Mouse (Mus musculus) ovary, postnatal 36 days (tissue): ENCODE measurements around the gene Idh3b.

Source experiments
- DNase-seq: peaks from one replicate; pipeline ENCODE4 v3.0.0; 2022; ENCODE audit warnings: low spot score, mixed read lengths

Idh3b gene

DNA sequence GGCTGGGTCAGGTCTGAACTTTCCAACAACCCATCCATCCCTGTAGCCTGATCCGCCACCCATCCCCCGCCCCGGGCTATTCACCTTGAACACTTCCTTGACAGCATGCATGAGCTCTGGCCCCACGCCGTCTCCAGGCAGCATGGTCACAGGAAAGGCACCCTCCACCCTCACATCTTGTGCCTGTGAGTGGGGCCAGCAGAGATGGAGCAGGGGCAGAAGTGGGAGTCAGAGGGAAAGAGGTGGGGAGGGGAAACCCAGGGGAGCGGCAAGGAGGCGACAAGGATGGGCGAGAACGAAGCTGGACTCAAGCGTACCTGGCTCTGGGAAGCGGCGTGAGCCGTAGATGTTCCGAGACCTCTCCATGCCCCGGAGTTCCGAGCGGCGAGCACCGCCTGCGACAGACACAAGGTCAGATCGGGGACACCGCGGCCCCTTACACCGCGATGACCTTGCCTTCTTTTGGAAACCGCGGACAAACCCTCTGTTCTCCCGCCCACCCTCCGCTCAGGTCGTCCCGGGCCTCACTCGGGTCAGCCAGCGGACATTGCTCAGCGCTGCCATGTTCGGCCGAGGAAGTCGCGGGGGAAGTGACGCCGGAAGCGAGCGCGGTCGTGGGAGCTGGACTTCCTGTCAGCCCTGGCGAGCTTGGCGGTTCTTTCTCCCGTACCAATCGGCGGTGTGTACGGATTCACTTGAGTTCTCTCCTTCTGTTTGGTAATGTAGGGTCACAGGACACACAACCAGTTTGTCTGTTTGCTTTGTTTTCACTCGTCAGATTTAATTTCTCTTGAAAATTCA is at the start of gene Idh3b:
Idh3b (minus strand) TSS at position 694 of the 801 bp plus-strand sequence.
- DNase-seq = peak; percentile 88

DNA sequence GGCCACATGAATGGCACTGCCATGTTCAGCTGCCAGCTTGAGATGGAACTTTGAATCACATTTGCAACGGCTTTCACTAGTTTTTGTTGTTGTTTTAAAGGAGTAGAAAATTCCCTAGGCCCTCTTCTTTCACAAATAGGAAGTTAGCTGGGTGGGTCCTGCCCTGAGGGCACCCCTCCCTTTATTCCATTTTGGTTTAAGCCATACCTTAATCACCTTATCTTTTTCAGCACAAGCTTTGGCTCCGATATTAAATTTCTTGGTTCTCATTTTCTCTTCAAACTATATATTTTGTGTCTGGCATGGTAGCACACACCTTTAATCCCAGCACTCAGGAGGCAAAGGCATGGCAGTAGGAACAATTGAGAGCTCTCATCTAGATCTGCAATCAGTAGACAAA is 45.2 kb upstream of the Idh3b start:
- DNase-seq = no peak

DNA sequence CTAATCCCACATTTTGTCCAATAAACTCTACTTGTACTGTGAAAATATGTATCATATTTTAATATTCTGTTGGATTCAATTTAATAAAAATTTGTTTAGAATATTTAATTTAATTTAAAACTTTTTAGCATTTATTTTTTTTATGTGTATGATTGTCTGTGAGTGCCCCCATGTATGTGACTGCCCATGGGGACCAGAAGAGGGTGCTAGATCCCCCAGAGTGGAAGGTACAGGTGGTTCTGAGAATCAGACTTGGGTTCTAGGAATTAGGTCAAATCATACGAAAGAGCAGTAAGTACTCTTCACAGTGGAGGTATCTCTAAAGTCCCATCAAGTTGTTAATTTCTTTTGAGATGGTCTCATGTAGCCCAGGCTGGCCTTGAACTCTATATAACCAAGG is 42.7 kb upstream of the Idh3b start:
- DNase-seq = no peak

DNA sequence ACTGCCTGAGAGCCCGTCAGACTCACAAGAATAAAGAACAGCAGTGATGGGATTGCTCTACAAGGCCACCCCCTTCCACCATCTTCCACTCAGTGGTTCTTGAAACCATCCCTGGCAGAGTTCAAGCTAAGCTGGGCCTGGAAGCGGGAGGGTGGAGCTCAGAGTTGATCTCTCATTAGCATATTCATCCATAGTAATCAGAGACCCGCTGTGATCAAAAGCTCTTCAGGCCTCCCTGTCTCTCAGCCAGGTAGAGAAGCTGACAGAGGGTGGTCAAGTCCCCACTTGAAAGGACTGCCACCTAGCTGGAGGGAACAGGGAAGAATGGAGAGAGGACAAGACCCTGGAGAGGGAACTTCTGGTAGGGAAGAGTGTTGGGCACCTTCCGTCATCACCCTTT is 18.7 kb upstream of the Idh3b start:
- no peak for DNase-seq

DNA sequence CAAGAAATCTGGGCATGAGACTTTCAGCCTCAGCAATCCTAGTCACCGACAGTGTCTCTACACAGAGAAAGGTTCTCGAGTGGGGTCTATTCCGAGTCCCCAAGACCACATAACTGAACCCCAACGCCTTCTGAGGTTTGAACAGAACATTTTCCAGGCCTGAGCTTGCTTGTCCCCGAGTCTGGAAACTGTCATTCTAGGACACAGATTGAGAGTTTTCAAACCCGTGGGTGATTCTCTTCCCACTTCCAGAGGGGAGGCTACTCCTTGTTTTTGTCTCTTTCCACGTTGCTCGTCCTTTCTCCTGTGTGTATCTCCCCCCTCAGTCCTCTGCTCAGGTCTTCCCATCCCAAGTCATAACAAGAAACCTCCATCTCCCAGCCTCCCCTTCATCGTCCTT is 13.2 kb upstream of the Idh3b start:
- DNase-seq = no peak

DNA sequence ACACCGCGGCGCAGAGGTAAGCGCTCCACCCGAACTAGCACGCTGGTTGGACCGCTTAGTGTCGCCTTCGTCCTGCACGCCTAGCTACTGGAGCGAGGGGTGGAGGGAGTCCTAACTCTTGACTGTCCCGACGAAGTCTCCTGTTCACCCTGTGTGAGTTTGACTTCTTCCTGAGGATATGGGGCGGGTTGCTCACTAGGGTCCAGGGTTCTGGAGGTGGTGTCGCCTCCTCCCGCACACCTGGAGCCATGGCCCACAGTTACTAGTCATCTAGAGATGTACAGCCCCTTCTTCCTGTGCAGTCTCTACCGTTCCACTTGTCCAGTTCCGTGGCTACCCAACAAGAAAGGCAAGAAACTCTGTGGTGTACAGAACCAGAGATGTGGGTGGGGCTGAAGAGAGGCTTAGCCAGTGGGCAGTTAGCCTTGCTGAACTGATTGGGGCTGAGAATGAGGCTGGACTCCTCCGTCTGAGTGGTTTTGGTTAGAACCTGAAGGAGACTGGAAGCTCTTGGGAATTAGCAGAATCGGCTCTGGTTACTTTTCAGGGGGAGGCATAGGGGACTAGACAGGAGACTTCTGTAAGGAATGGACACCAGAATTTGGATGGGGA is 11.9 kb upstream of the Idh3b start:
- DNase-seq = no peak

DNA sequence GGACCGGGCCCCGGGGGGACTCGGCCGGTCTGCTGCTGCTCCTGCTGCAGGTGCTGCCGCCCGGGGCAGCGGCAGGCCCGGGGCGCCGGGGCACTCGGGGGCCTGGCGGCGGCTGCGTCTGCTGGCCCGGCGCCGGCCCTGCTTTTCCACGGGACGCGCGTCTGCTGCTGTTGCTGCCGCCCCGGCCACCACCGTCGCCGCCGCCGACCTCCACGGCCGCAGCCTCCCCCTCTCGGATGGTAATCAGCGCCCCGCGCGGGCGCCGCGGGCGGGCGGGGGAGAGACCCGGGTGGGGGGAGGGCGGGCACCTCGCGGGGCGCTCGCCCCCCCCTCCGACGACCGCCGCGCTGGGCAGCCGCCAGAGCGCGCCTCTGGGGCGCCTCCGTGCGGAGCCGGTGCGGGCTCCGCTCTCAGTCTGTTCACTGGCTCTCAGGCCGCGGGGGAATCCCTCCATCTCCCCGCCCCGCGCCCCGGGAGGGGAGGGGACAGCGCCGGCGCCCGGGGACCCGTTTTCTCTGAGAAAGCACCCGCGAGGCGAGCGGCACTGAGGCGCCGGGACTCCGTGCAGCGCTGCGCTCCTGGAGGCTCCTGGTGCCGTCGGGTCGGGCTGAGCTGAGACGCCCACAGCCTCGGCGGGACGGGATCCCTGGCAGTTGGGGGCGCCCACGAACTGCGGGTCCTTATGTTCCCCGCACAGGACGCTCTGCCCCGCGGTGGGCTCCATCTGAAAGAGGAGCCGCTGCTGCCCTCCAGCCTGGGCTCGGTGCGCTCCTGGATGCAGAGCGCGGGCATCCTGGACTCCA is 11.2 kb upstream of the Idh3b start:
- peak; percentile 66 for DNase-seq

DNA sequence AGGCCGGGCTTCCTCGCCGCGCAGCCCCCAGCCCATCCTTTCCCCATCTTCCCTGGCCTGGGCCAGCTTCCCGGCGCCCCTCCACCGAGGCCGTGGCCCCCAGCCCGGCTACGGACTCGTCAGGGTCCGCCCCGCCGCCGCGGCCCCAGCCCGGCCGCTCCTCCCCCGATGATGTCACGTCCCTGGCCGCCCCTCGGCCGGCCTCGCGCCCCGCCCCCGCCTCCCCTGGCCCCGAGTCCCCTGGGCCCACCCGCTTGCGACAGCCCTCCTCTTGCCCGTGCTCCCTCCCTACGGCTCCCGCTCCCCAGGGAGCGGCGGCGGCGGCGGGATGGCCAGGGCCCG is 10.6 kb upstream of the Idh3b start, which contains the start of gene Ebf4:
Ebf4 (plus strand) TSS at position 234 of the 342 bp plus-strand sequence.
- DNase-seq = peak; percentile 66

DNA sequence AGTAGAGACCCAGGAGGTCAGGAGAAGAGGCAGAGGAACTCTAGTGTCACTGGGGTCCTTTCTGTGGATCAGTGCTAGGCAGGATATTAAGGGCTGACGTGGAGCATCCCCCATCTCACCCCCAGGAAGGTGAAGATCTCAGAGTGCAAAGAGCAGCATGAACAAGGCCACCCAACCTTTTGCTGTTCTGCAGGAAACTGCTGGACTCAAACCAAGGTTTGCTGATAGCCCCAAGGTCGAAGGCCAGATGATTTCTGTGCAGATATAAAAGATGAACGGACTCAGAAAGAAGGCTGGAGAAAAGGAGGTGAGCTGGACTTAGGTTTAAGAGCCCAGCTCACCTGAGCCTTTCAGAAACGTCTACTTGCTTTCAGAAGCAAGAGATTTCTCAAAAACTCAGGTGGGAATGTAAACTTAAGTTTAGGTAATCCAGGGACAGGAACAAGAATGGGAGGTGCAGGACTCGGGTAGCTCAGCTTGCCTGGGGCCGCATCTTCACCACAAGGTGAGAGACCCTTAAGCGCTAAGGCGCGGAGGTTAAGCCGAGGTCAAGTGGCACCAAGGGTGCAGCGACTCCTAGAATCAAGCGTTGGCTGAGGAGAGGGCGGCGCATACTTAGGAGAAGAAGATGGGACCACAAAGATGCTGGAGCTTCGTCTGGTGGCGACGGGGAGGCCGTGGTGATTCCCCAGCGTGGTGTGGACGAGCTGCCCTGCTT is 10.0 kb upstream of the Idh3b start:
- DNase-seq = no peak

DNA sequence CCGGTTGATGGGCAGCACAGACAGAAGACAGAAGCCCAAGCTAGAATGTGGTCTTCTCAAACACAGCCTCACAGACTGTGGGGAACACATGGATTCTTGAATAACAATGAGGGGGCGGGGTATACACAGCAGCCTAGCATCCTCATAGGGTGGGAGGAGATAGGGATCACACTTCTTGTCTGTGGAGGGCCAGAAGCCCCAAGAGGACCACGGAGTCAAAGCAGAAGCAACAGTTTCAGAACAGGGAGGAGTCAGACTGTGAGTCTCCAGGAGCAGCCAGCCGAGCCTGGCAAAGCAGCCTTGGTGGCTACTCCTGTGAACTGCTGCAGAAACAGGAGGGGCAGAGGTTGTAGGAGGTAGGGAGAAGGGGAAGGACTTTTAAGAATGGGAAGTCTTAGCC is 9.1 kb upstream of the Idh3b start:
- DNase-seq = no peak

DNA sequence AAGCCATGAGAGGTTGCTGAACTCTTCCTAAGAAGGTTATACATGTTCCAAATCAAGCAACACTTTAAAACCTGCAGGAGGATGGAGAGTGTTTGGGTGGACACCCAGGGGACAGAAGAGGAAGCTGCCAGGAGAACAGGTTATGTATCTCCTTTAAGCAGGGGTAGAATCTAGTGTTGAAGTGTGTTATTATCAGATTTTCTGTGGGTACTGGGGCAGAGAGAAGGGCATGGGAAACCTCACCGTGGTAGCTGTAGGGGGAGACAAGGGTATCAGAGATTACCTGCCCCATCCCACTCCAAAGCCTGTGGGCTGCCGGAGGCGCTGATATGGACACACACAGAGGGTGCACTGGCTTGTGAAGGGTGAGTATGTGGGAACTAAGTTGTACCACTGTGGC is 8.7 kb upstream of the Idh3b start:
- no peak for DNase-seq

DNA sequence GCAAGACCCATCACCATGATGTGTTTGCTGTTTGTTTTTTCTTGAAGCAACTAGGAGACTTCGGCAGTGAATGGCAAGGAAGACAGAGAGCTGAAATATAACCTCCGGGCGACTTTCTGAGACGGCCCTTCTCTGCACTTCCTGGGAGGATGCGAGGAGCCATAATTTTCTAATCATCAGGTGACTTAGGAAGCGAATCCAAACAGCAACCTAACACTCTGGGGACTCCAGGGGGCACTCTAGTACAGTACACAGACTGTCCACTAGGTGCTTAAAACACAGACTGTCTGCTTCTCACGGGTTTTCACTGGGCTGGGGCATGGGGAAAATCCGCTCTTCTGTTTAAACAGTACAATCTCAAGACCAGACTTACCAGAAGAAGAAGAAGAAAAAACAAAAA is 7.1 kb upstream of the Idh3b start:
- peak; percentile 47 for DNase-seq

DNA sequence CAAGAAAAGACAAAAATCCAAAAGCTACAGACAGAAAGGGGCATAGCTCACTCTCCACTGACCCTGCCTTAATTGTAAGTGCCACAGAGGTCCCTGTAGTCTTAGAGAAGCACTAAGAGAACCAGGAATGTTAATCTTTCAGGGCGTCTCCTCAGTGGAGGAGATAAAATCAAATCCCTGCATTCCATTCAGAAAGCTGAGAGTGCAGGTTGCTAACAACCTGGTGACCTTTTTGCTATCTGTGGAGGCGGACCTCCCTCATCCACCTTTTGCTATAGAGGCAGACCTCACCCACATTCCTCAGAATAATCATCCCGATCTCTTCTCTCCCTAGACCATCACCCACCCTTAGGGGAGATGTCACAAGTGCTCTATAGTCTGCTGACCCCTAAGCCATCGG is 4.7 kb upstream of the Idh3b start:
- DNase-seq = no peak

DNA sequence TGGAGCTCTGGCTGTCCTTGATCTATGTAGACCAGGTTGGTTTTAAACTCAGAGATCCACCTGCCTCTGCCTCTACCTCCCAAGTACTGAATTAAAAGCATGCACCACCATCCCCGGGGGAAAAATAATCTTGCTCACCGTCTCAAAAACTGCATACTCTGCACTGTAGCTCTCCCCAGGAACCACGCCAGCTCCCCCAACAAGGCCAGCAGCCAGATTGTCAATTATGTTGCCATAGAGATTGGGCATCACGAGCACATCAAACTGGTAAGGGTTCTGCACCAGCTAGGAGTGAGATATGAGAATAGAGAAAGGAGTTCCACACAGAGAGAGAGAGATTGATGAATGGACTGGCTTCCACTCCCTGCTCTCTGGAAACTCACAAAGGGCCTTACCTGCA is 3.5 kb downstream of the Idh3b start:
- DNase-seq = no peak

DNA sequence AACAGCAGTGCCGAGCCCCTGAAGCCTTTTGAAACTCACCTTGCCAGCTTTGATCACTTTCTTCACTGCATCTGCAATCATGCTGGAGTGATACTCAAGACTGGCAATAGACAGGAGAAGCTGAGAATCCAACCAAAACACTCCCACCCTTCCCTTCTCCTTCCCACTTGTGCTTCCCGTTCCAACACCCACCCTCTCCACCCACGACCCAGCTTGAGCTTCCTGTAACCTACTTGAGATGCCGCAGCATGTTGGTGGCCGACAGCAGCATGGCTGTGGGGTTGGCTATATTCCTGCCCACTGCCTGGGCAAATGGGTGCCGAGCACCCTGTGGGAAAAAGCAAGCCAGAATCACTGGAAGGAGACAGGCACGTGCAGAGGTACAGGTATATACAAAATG is 4.1 kb downstream of the Idh3b start:
- no peak for DNase-seq

DNA sequence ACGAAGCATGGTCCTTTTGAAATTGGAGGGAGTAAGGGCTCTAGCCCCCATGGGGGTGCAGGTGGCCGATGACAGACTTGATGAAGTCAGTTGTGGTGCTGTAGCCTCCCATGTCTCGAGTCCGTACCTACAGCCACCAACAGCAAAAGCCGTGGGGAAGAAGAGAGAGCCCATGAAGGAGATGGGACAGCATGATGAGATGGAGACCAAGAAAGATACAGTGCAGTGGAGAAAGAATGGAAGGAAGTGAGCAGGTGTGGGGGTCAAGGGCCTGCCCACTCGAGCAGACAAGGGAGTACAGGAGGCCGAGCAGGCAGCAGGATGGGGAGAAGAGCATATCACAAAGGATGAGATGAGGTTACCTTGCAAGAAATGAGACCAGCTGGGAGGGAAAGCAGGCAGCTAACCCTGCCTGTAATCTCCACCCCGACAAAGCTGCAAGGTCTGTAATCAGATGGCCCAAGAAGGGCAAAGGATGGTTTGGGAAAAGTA is 4.7 kb downstream of the Idh3b start:
- no peak for DNase-seq

DNA sequence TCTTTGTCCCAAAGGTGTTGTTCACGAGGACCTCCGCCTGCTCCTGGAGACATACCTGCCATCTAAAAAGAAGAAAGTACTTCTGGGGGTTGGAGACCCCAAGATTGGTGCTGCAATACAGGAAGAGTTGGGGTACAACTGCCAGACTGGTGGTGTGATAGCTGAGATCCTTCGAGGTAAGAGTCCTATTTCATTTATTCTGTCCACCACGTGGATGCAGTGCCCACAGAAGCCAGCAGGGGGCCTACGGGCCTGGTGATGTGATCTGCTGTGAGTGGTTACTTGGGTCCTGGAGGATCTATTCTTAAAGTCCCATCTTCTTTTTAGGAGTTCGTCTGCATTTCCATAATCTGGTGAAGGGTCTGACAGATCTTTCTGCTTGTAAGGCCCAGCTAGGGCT is 8.7 kb downstream of the Idh3b start:
- DNase-seq = peak; percentile 35

DNA sequence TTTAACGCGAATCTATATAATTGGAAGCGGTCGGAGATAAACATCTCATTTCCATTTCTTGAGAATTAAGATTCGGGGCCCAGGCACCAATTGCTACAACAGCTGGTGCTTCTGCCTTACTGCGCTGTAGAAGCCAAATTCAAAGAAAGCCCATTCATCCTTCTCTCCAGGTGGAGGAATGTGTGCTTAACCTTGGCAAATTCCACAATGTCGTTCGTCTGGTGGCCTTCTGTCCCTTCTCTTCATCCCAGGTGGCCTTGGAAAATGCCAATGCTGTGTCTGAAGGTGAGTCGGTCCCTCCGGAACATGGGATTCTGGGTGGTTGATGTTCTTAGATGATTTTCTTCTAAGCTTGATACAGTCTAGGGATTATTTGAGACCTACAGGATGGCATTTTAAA is 9.5 kb downstream of the Idh3b start:
- DNase-seq = no peak

DNA sequence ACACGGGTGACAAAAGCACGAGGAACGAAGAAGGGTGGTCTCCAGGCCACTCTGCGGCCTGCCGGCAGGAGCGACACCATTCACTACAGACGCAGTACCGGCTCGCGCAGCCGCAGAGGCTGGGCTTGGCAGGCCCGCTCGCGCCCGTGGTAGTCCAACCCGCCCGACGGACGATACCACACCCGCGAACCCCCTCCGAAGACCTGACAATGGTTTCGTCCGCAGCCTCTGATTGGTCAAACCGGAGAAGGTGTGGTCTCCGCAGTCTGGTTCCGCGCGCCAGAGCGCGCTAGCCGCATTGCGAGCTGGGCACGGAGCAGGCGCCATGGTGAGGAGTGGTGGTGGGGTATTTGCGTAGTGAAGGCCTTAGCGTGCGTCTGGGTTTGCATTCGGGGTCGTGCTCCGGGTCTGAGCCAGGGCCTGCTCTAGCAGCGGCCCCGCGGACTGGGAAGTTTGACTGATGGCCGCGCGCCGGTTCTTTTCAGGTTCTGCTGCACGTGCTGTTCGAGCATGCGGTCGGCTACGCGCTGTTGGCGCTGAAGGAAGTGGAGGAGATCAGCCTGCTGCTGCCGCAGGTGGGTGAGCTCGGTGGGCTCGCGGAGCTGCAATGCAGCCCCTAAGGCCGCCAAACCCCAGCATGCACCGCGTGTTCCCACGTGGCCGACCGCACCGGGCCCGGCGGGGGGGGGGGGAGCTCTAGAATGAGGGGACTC is 10.0 kb downstream of the Idh3b start, which contains the start of gene Nop56:
Nop56 (plus strand) TSS at position 282 of the 713 bp plus-strand sequence.
- DNase-seq = peak; percentile 99

DNA sequence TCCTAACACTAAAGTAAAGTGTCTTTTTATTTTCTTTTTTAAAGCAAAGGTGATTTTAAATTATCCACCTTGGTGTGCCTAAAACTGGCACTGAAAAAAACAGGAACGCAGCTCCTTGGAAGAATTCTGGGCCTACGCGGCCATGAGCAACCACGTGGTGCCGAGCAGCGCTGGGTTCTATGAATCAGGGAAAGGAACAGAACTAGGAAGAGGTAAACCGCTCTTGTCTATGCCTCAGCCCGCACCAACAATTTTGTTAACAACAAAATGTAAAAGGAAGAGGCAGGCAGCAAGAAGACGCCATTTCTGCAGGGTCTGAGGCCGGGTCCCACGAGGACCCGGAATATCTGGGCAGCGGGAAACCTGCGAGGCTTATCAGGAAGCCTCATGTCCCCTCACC is 10.6 kb downstream of the Idh3b start:
- no peak for DNase-seq

DNA sequence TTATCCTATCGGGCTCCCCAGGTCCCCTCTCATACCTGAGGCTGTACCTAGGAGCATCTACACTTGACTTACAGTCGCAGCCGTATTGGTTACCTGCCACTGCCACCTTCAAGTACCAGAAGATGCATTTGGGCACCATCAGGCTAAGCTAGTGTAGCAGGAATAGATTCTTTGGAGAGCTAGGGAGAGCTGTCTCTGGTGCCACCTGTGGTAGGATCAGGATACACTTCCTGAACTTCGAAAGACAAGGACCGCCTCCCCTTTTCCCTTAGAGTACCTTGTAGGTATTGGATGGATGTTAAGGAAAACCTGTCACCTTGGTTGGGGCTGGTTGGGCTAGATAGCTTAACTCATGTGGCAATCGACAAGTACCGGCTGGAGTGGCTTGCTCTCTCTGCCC is 16.3 kb downstream of the Idh3b start:
- DNase-seq = no peak

DNA sequence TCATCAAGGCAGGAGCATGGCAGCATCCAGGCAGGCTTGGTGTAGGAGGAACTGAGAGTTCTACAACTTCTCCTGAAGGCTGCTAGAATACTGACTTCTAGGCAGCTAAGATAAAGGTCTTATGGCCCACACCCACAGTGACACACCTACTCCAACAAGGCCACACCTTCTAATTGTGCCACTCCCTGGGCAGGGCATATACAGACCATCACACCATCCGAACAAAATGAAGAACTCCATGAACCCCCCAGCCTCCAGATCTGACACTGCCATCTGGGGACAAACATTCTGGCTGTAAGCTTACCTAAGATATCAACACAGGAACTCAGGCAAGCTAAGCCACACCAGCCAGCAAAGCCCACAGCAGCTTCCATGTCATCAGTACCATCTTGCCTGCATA is 18.8 kb downstream of the Idh3b start:
- no peak for DNase-seq
